Mouse (Mus musculus) gastrocnemius, adult 2 months (tissue): ENCODE results near the gene Arhgef39. TPM values are rescaled to one million over a fixed set of nuclear protein-coding genes. Genes with fewer than 3 reads are reported as not detected.

Experiments
- DNase-seq: peaks from one replicate; pipeline ENCODE4 v3.0.0; 2022
- H3K27ac ChIP-seq: fragments of 200-600 bp; 2 replicates; pipeline ENCODE4 v1.8.1; 2022; ENCODE audit warnings: mild to moderate bottlenecking
- H3K4me3 ChIP-seq: fragments of 200-600 bp; 2 replicates; pipeline ENCODE4 v1.8.1; 2022; ENCODE audit warnings: mild to moderate bottlenecking, moderate library complexity
- CTCF ChIP-seq: fragments of 200-600 bp; IDR thresholded peaks from 2 replicates; pipeline ENCODE4 v1.8.1; 2022; ENCODE audit warnings: antibody characterized with exemption, mild to moderate bottlenecking, moderate library complexity
- intact Hi-C: fragments of 180-260 bp; cut with DNase I; formaldehyde crosslinking; loops from one replicate; pipeline ENCODE4 v1.15.1; 2025
- total RNA-seq, 2 experiments: library from RNA; stranded (reverse); gene quantifications; 2 replicates each; pipeline ENCODE4 v1.2.3; 2021

Gene Arhgef39
- total RNA-seq, 2 experiments from 2014 or later, result not detected

GRCm38 (mm10) chr4:43457124-43457523, 42.4 kb downstream of the Arhgef39 start:
- intact Hi-C loops, result no loop called here

GRCm38 (mm10) chr4:43456470-43456869, 43.0 kb downstream of the Arhgef39 start:
- no peak for TF ChIP-seq CTCF
- intact Hi-C loops, result no loop called here
- no peak overlapping the region for H3K4me3 ChIP-seq

More at GRCm38 (mm10) chr4:43457124-43457523, 42.4 kb downstream of the Arhgef39 start:
- Histone ChIP-seq H3K27ac (no peak overlapping the region), H3K4me3 (no peak overlapping the region)
- no peak for DNase-seq
- TF ChIP-seq CTCF, result no peak

GRCm38 (mm10) chr4:43454041-43454836, 45.3 kb downstream of the Arhgef39 start, which contains the start of gene Cd72:
Gene Cd72 (minus strand): TSS chr4:43454628.
- DNase-seq, result no peak
- Histone ChIP-seq H3K27ac (no peak within 1 kb of the TSS), H3K4me3 (peak within 1 kb of the TSS; percentile 57)
- intact Hi-C loops, result no loop called here
- TF ChIP-seq CTCF, result no peak

More at GRCm38 (mm10) chr4:43456470-43456869, 43.0 kb downstream of the Arhgef39 start:
- DNase-seq, result no peak
- H3K27ac ChIP-seq, result no peak overlapping the region

- DNase-seq, result no peak
- Histone ChIP-seq H3K4me3 (peak overlapping the region; percentile 57), H3K27ac (no peak overlapping the region)
- TF ChIP-seq CTCF, result no peak
- intact Hi-C loops, result no loop called here
These were observed 46.1 kb downstream of the Arhgef39 start for GRCm38 (mm10) chr4:43453413-43453812.

GRCm38 (mm10) chr4:43452315-43452714, 47.2 kb downstream of the Arhgef39 start:
- intact Hi-C loops, result no loop called here
- no peak for DNase-seq
- Histone ChIP-seq H3K27ac (no peak overlapping the region), H3K4me3 (no peak overlapping the region)
- no peak for TF ChIP-seq CTCF

GRCm38 (mm10) chr4:43448554-43448953, 50.9 kb downstream of the Arhgef39 start:
- Histone ChIP-seq H3K4me3 (no peak overlapping the region), H3K27ac (no peak overlapping the region)
- intact Hi-C loops, result no loop called here
- DNase-seq, result peak; percentile 75
- no peak for TF ChIP-seq CTCF

- peak; percentile 87 for DNase-seq
- Histone ChIP-seq H3K4me3 (no peak overlapping the region; the same call in 1 of the 2 replicates), H3K27ac (peak overlapping the region; percentile 41)
- intact Hi-C loops, result no loop called here
- TF ChIP-seq CTCF, result no peak
These were observed 52.2 kb downstream of the Arhgef39 start for GRCm38 (mm10) chr4:43447251-43447650.

Other genes with a start within 250 kb of the Arhgef39 start
- gene Atp8b5, start 232.5 kb downstream of the Arhgef39 start, total RNA-seq, result under 1 TPM in 1 of 2 experiments, not detected in 1; 0.06 TPM
- gene Rusc2, start 117.7 kb downstream of the Arhgef39 start, total RNA-seq, result 10 to 100 TPM; 19.0 to 29.6 TPM
- gene Fam166b, start 70.6 kb downstream of the Arhgef39 start, total RNA-seq, result not detected
- gene Tesk1, start 57.8 kb downstream of the Arhgef39 start, total RNA-seq, result 10 to 100 TPM; 55.7 to 57.8 TPM
- gene Cd72, start 45.1 kb downstream of the Arhgef39 start, total RNA-seq, result not detected
- gene Sit1, start 16.0 kb downstream of the Arhgef39 start, total RNA-seq, result not detected
- gene Ccdc107, start 6.8 kb downstream of the Arhgef39 start, total RNA-seq, result 10 to 100 TPM; 26.3 to 27.8 TPM
- gene Car9, start 7.3 kb upstream of the Arhgef39 start, total RNA-seq, result 1 to 10 TPM; 3.7 to 4.8 TPM
- over 10,000 TPM in 1 of 2 experiments, 1,000 to 10,000 TPM in 1; 4,293 to 10,756 TPM for gene Tpm2, start 24.1 kb upstream of the Arhgef39 start, total RNA-seq
- gene Creb3, start 62.6 kb upstream of the Arhgef39 start, total RNA-seq, result 10 to 100 TPM; 40.3 to 47.4 TPM
- 10 to 100 TPM; 52.3 to 62.4 TPM for gene Tln1, start 63.0 kb upstream of the Arhgef39 start, total RNA-seq
- gene Rgp1, start 79.0 kb upstream of the Arhgef39 start, total RNA-seq, result 10 to 100 TPM; 20.0 to 24.3 TPM
- 1 to 10 TPM; 4.8 to 5.5 TPM for gene Gba2, start 79.2 kb upstream of the Arhgef39 start, total RNA-seq
- under 1 TPM in 1 of 2 experiments, not detected in 1; 0.45 TPM for gene Msmp, start 84.8 kb upstream of the Arhgef39 start, total RNA-seq
- 10 to 100 TPM; 32.4 to 51.4 TPM for gene Npr2, start 132.2 kb upstream of the Arhgef39 start, total RNA-seq
- gene Spag8, start 153.9 kb upstream of the Arhgef39 start, total RNA-seq, result under 1 TPM in 1 of 2 experiments, not detected in 1; 0.31 TPM
- gene Hint2, start 156.8 kb upstream of the Arhgef39 start, total RNA-seq, result 10 to 100 TPM; 35.8 to 47.9 TPM
- gene Tmem8b, start 169.3 kb upstream of the Arhgef39 start, total RNA-seq, result 10 to 100 TPM in 1 of 2 experiments, 1 to 10 TPM in 1; 8.4 to 14.9 TPM
- under 1 TPM; 0.08 to 0.15 TPM for gene Fam221b, start 169.4 kb upstream of the Arhgef39 start, total RNA-seq
- gene Olfr70, start 201.1 kb upstream of the Arhgef39 start, total RNA-seq, result not detected
- gene Olfr71, start 210.6 kb upstream of the Arhgef39 start, total RNA-seq, result not detected
- 1 to 10 TPM; 1.1 to 2.4 TPM for gene Hrct1, start 227.5 kb upstream of the Arhgef39 start, total RNA-seq
- gene Spaar, start 230.3 kb upstream of the Arhgef39 start, total RNA-seq, result 1 to 10 TPM; 1.4 to 2.3 TPM